Mouse (Mus musculus): Measurements from ENCODE around the gene Spag4.

DNA sequence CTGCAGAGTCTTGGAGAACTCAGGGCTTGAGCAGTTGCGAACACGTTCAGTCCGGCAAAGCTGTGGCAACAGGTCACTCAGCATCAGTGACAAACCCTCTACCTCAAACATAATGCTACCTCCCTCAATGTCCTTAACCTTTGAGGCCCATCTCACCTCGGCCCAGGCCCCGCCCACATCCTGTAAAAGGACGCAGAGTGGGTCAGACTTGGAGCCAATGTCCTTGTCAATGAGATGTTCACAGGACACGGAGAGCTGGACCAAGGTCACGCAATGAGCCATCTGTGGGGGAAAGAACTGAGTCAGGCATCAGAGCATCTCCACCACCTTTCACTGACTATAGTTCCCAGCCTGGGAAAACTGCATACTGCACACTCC, 14.2 kb downstream of the Spag4 start:
- TF ChIP-seq MAX (IDR thresholded peaks at IDR 0.05) (no peak), CTCF (IDR thresholded peaks at IDR 0.05; ENCODE audit: control insufficient read depth, insufficient read depth, insufficient read length) (no peak), USF1 (IDR thresholded peaks at IDR 0.05; ENCODE audit: low read depth) (no peak), FOSL1 (IDR thresholded peaks at IDR 0.05; ENCODE audit: insufficient read depth, low read length, poor library complexity, severe bottlenecking) (no peak), CEBPB (IDR thresholded peaks at IDR 0.05; ENCODE audit: low read depth) (no peak)

Measured in C2C12 (cell line).